Comparison of ENCODE assay signal across 7 mouse cellular contexts in genomic region chr5:137313466-137314192, GRCm38 (mm10). TPM values are rescaled to one million over a fixed set of nuclear protein-coding genes. Genes with fewer than 3 reads are reported as not detected.
DNase-seq lines count a peak whose midpoint lies in the region; ATAC-seq and TF ChIP-seq lines count a peak whose summit lies in the region.

No protein-coding gene starts in this region.

- no peak; the same call in none of the 2 replicates for ATAC-seq in heart, embryonic 15.5 days (replicated peaks; ENCODE audit: insufficient number of reproducible peaks, insufficient read depth, low FRiP score, low read depth)
- peak; percentile 72 for ATAC-seq in lung, embryonic 14.5 days (ENCODE audit: insufficient read depth)

- no peak overlapping the region for H3K27ac ChIP-seq in thymus, adult 2 months (ENCODE audit: control insufficient read depth, insufficient read depth, low read length)
- peak overlapping the region; percentile 94 for H3K27ac ChIP-seq in heart, embryonic 15.5 days
- H3K27ac ChIP-seq in lung, embryonic 14.5 days (ENCODE audit: low read depth): peak overlapping the region; percentile 98

- DNase-seq in thymus, adult 2 months: no peak
- no peak for DNase-seq in thymus, postnatal 14 days
- peak; percentile 46 for DNase-seq in lung, embryonic 14.5 days
- DNase-seq in frontal cortex, adult 2 months (ENCODE audit: extremely low spot score in 1 of 2, low spot score in 1 of 2): no peak
- DNase-seq in layer of hippocampus, adult 18-20 months (ENCODE audit: low spot score in 2 of 2): no peak
- DNase-seq in layer of hippocampus, postnatal 14 days (ENCODE audit: low spot score in 2 of 2): no peak

- peak overlapping the region; percentile 22 for H3K4me3 ChIP-seq in thymus, adult 2 months (ENCODE audit: control insufficient read depth, insufficient read depth, low read length)
- H3K4me3 ChIP-seq in heart, embryonic 15.5 days: peak overlapping the region; percentile 82
- H3K4me3 ChIP-seq in lung, embryonic 14.5 days (ENCODE audit: low read depth, low read length): peak overlapping the region; percentile 83

- WGBS in thymus, adult 2 months: 21% methylated on average over 22 of the region's 22 CpGs
- WGBS in heart, embryonic 15.5 days: 4% methylated on average over 22 of the region's 22 CpGs
- under 1% methylated on average over 22 of the region's 22 CpGs for WGBS in lung, embryonic 14.5 days

- H3K27me3 ChIP-seq in thymus, adult 2 months (ENCODE audit: control insufficient read depth, insufficient read depth, low read length): no peaks in the 10 kb centered on the region
- no peaks in the 10 kb centered on the region for H3K27me3 ChIP-seq in heart, embryonic 15.5 days
- H3K27me3 ChIP-seq in lung, embryonic 14.5 days (ENCODE audit: insufficient read depth, low read length): no peaks in the 10 kb centered on the region

- H3K4me2 ChIP-seq in heart, embryonic 15.5 days: peak overlapping the region; percentile 92
- peak overlapping the region; percentile 93 for H3K4me2 ChIP-seq in lung, embryonic 14.5 days

- TF ChIP-seq POLR2A in thymus, adult 2 months (IDR thresholded peaks at IDR 0.05; ENCODE audit: control insufficient read depth, extremely low read depth, insufficient read depth, low read length, poor library complexity): no peak

- H3K9ac ChIP-seq in heart, embryonic 15.5 days: peak overlapping the region; percentile 96
- peak overlapping the region; percentile 95 for H3K9ac ChIP-seq in lung, embryonic 14.5 days

- peaks cover 12% of the 10 kb centered on the region for H3K4me1 ChIP-seq in thymus, adult 2 months (replicated peaks; ENCODE audit: control insufficient read depth, insufficient read depth, low read length)
- H3K4me1 ChIP-seq in heart, embryonic 15.5 days (replicated peaks): peaks cover 38% of the 10 kb centered on the region
- H3K4me1 ChIP-seq in lung, embryonic 14.5 days (ENCODE audit: insufficient read depth): peaks cover 24% of the 10 kb centered on the region

- H3K36me3 ChIP-seq in thymus, adult 2 months (ENCODE audit: control insufficient read depth, insufficient read depth, low read length): no peaks in the 10 kb centered on the region
- peaks cover 35% of the 10 kb centered on the region for H3K36me3 ChIP-seq in heart, embryonic 15.5 days
- H3K36me3 ChIP-seq in lung, embryonic 14.5 days (ENCODE audit: insufficient read depth): peaks cover 42% of the 10 kb centered on the region

- H3K9me3 ChIP-seq in heart, embryonic 15.5 days (replicated peaks): no peaks in the 10 kb centered on the region
- H3K9me3 ChIP-seq in lung, embryonic 14.5 days (ENCODE audit: low read depth, low read length): no peaks in the 10 kb centered on the region

- no peak for TF ChIP-seq CTCF in thymus, adult 2 months (IDR thresholded peaks at IDR 0.05; ENCODE audit: borderline replicate concordance, control insufficient read depth, extremely low read depth, insufficient read depth, low read length, poor library complexity)
- 0 out of 2 replicates have a peak, but pooled peaks have one; percentile 2 for TF ChIP-seq CTCF in lung, embryonic 14.5 days (IDR thresholded peaks at IDR 0.05; ENCODE audit: low read depth)

RNA-seq across cellular contexts. Expression of gene Trip6, which starts 0.6 kb away (rescaled TPM):
- 25.0 and 28.0 TPM in 2 replicates for polyA plus RNA-seq in thymus, adult 2 months (2012; rRNA removed)
- 37.7 and 53.3 TPM in 2 replicates for polyA plus RNA-seq in heart, embryonic 15.5 days (2015; fragmentation: Nextera tagmentation; extraction: Ambion mirVana)
- polyA plus RNA-seq in lung, embryonic 14.5 days (2014; fragmentation: Nextera tagmentation; extraction: Ambion mirVana): 87.1 and 89.3 TPM in 2 replicates
- polyA plus RNA-seq in frontal cortex, adult 2 months (2012; rRNA removed): 8.5 and 9.0 TPM in 2 replicates
- total RNA-seq in layer of hippocampus, adult 18-20 months (2021): 1 to 10 TPM; 5.4 to 6.2 TPM
- 1 to 10 TPM; 4.6 to 6.0 TPM for total RNA-seq in layer of hippocampus, postnatal 14 days (2021)

RNA-seq across cellular contexts. Expression of gene Srrt, which starts 6.2 kb away (rescaled TPM):
- 432 and 434 TPM in 2 replicates for polyA plus RNA-seq in thymus, adult 2 months (2012; rRNA removed)
- polyA plus RNA-seq in heart, embryonic 15.5 days (2015; fragmentation: Nextera tagmentation; extraction: Ambion mirVana): 70.5 and 95.7 TPM in 2 replicates
- polyA plus RNA-seq in lung, embryonic 14.5 days (2014; fragmentation: Nextera tagmentation; extraction: Ambion mirVana): 137 and 141 TPM in 2 replicates
- polyA plus RNA-seq in frontal cortex, adult 2 months (2012; rRNA removed): 268 and 278 TPM in 2 replicates
- 100 to 1,000 TPM; 202 to 234 TPM for total RNA-seq in layer of hippocampus, adult 18-20 months (2021)
- 100 to 1,000 TPM; 189 to 217 TPM for total RNA-seq in layer of hippocampus, postnatal 14 days (2021)

RNA-seq across cellular contexts. Expression of gene Ufsp1, which starts 19.2 kb away (rescaled TPM):
- polyA plus RNA-seq in thymus, adult 2 months (2012; rRNA removed): 41.1 and 44.1 TPM in 2 replicates
- 6.1 and 11.2 TPM in 2 replicates for polyA plus RNA-seq in heart, embryonic 15.5 days (2015; fragmentation: Nextera tagmentation; extraction: Ambion mirVana)
- 4.4 and 4.6 TPM in 2 replicates for polyA plus RNA-seq in lung, embryonic 14.5 days (2014; fragmentation: Nextera tagmentation; extraction: Ambion mirVana)
- polyA plus RNA-seq in frontal cortex, adult 2 months (2012; rRNA removed): 12.4 and 13.1 TPM in 2 replicates
- 10 to 100 TPM; 10.9 to 11.7 TPM for total RNA-seq in layer of hippocampus, adult 18-20 months (2021)
- total RNA-seq in layer of hippocampus, postnatal 14 days (2021): 10 to 100 TPM; 18.0 to 19.9 TPM

RNA-seq across cellular contexts. Expression of gene Slc12a9, which starts 19.8 kb away (rescaled TPM):
- polyA plus RNA-seq in thymus, adult 2 months (2012; rRNA removed): 37.4 and 39.2 TPM in 2 replicates
- polyA plus RNA-seq in heart, embryonic 15.5 days (2015; fragmentation: Nextera tagmentation; extraction: Ambion mirVana): 6.5 and 10.4 TPM in 2 replicates
- polyA plus RNA-seq in lung, embryonic 14.5 days (2014; fragmentation: Nextera tagmentation; extraction: Ambion mirVana): 9.7 and 10.2 TPM in 2 replicates
- 32.6 and 34.6 TPM in 2 replicates for polyA plus RNA-seq in frontal cortex, adult 2 months (2012; rRNA removed)
- total RNA-seq in layer of hippocampus, adult 18-20 months (2021): 10 to 100 TPM; 21.6 to 23.7 TPM
- total RNA-seq in layer of hippocampus, postnatal 14 days (2021): 10 to 100 TPM; 29.7 to 35.5 TPM

RNA-seq across cellular contexts. Expression of gene Ache, which starts 26.3 kb away (rescaled TPM):
- 90.2 and 97.1 TPM in 2 replicates for polyA plus RNA-seq in thymus, adult 2 months (2012; rRNA removed)
- polyA plus RNA-seq in heart, embryonic 15.5 days (2015; fragmentation: Nextera tagmentation; extraction: Ambion mirVana): 8.1 and 15.8 TPM in 2 replicates
- polyA plus RNA-seq in lung, embryonic 14.5 days (2014; fragmentation: Nextera tagmentation; extraction: Ambion mirVana): 0.93 and 1.3 TPM in 2 replicates
- 63.7 and 65.6 TPM in 2 replicates for polyA plus RNA-seq in frontal cortex, adult 2 months (2012; rRNA removed)
- 10 to 100 TPM; 55.3 to 56.2 TPM for total RNA-seq in layer of hippocampus, adult 18-20 months (2021)
- 100 to 1,000 TPM in 1 of 2 experiments, 10 to 100 TPM in 1; 85.6 to 100 TPM for total RNA-seq in layer of hippocampus, postnatal 14 days (2021)

Comparison
In these comparisons a context has a peak if more than half of its experiments do, and no peak if none do; other contexts are left out.
1. H3K4me3 ChIP-seq: peak in every context shown above with its lines; median percentile 83 in lung, embryonic 14.5 days; 82 in heart, embryonic 15.5 days; 22 in thymus, adult 2 months.